Mouse (Mus musculus): ENCODE data around the gene Wdr74. TPM values are rescaled to one million over a fixed set of nuclear protein-coding genes. Genes with fewer than 3 reads are reported as not detected.
"Not testable (repeated sequence)": the region's sequence is repeated elsewhere in the genome, so short reads cannot be mapped to it uniquely, and the experiment has no call there.

Gene Wdr74
- polyA plus RNA-seq, 1 experiment from 2014 or later, result 86.3 TPM

- H3K4me1 ChIP-seq, result peaks cover 32% of the 10 kb centered on the region
- no peaks in the 10 kb centered on the region for H3K27me3 ChIP-seq
- no peak for ATAC-seq (ENCODE audit: borderline replicate concordance, extremely low read depth, low FRiP score, low TSS enrichment)
- no peak overlapping the region for H3K27ac ChIP-seq
- peaks cover 21% of the 10 kb centered on the region for H3K36me3 ChIP-seq
- no peak overlapping the region for H3K4me2 ChIP-seq
- H3K9ac ChIP-seq, result no peak overlapping the region
- no peaks in the 10 kb centered on the region for H3K9me3 ChIP-seq
- H3K4me3 ChIP-seq, result no peak overlapping the region
- WGBS, result 46% methylated on average over 1 of the region's 1 CpGs
These were observed 14.2 kb upstream of the Wdr74 start for GRCm38 (mm10) chr19:8721378-8721777.

- H3K36me3 ChIP-seq, result peaks cover 27% of the 10 kb centered on the region
- no peak for ATAC-seq (ENCODE audit: borderline replicate concordance, extremely low read depth, low FRiP score, low TSS enrichment)
- 54% methylated on average over 4 of the region's 4 CpGs for WGBS
- no peaks in the 10 kb centered on the region for H3K27me3 ChIP-seq
- H3K4me1 ChIP-seq, result peaks cover 32% of the 10 kb centered on the region
- H3K4me3 ChIP-seq, result peak overlapping the region; percentile 70
- H3K4me2 ChIP-seq, result peak overlapping the region; percentile 61
- H3K9me3 ChIP-seq, result no peaks in the 10 kb centered on the region
- peak overlapping the region; percentile 96; the same call in 1 of the 2 replicates for H3K27ac ChIP-seq
- peak overlapping the region; percentile 77 for H3K9ac ChIP-seq
These were observed 13.6 kb upstream of the Wdr74 start for GRCm38 (mm10) chr19:8722021-8722420.

GRCm38 (mm10) chr19:8722559-8722906, 13.1 kb upstream of the Wdr74 start:
- Histone ChIP-seq H3K4me3 (peak overlapping the region; percentile 70), H3K4me2 (peak overlapping the region; percentile 61), H3K4me1 (peaks cover 32% of the 10 kb centered on the region), H3K36me3 (peaks cover 28% of the 10 kb centered on the region), H3K27ac (peak overlapping the region; percentile 96), H3K9ac (peak overlapping the region; percentile 77), H3K27me3 (no peaks in the 10 kb centered on the region), H3K9me3 (no peaks in the 10 kb centered on the region)
- no peak for ATAC-seq (ENCODE audit: borderline replicate concordance, extremely low read depth, low FRiP score, low TSS enrichment)
- under 1% methylated on average over 5 of the region's 5 CpGs for WGBS

- ATAC-seq (ENCODE audit: borderline replicate concordance, extremely low read depth, low FRiP score, low TSS enrichment), result peak; percentile 96
These were observed 12.6 kb upstream of the Wdr74 start, which contains the start of gene Slc3a2 for GRCm38 (mm10) chr19:8722907-8723573. TSS of gene Slc3a2 (minus strand) at chr19:8723369.

GRCm38 (mm10) chr19:8723574-8724346, 11.9 kb upstream of the Wdr74 start:
- H3K4me1 ChIP-seq, result peaks cover 32% of the 10 kb centered on the region
- peak overlapping the region; percentile 86 for H3K27ac ChIP-seq
- H3K27me3 ChIP-seq, result no peaks in the 10 kb centered on the region
- no peak for ATAC-seq (ENCODE audit: borderline replicate concordance, extremely low read depth, low FRiP score, low TSS enrichment)
- peak overlapping the region; percentile 91 for H3K9ac ChIP-seq
- H3K9me3 ChIP-seq, result no peaks in the 10 kb centered on the region
- H3K4me3 ChIP-seq, result peak overlapping the region; percentile 70
- peaks cover 28% of the 10 kb centered on the region for H3K36me3 ChIP-seq
- H3K4me2 ChIP-seq, result peak overlapping the region; percentile 67
- WGBS, result under 1% methylated on average over 20 of the region's 20 CpGs

More at GRCm38 (mm10) chr19:8722907-8723573, 12.6 kb upstream of the Wdr74 start, which contains the start of gene Slc3a2:
- peak within 1 kb of the TSS; percentile 96 for H3K27ac ChIP-seq
- peak within 1 kb of the TSS; percentile 91 for H3K9ac ChIP-seq
- peaks cover 32% of the 10 kb centered on the region for H3K4me1 ChIP-seq
- H3K27me3 ChIP-seq, result no peaks in the 10 kb centered on the region
- H3K4me2 ChIP-seq, result peak within 1 kb of the TSS; percentile 67
- H3K9me3 ChIP-seq, result no peaks in the 10 kb centered on the region
- under 1% methylated on average over 50 of the region's 50 CpGs for WGBS
- H3K36me3 ChIP-seq, result peaks cover 28% of the 10 kb centered on the region
- H3K4me3 ChIP-seq, result peak within 1 kb of the TSS; percentile 70

- Histone ChIP-seq H3K27ac (peak overlapping the region; percentile 86), H3K4me3 (peak overlapping the region; percentile 70), H3K4me2 (peak overlapping the region; percentile 67), H3K36me3 (peaks cover 28% of the 10 kb centered on the region), H3K9ac (peak overlapping the region; percentile 91), H3K9me3 (no peaks in the 10 kb centered on the region), H3K27me3 (no peaks in the 10 kb centered on the region), H3K4me1 (peaks cover 32% of the 10 kb centered on the region)
- ATAC-seq (ENCODE audit: borderline replicate concordance, extremely low read depth, low FRiP score, low TSS enrichment), result no peak
- 4% methylated on average over 2 of the region's 2 CpGs for WGBS
These were observed 11.2 kb upstream of the Wdr74 start for GRCm38 (mm10) chr19:8724392-8724791.

- peak overlapping the region; percentile 67 for H3K4me2 ChIP-seq
These were observed 10.5 kb upstream of the Wdr74 start for GRCm38 (mm10) chr19:8725081-8725613.

GRCm38 (mm10) chr19:8726609-8727390, 8.8 kb upstream of the Wdr74 start:
- Histone ChIP-seq H3K9ac (no peak overlapping the region), H3K36me3 (peaks cover 28% of the 10 kb centered on the region), H3K27ac (no peak overlapping the region), H3K27me3 (no peaks in the 10 kb centered on the region), H3K4me1 (peaks cover 28% of the 10 kb centered on the region), H3K9me3 (no peaks in the 10 kb centered on the region), H3K4me3 (no peak overlapping the region), H3K4me2 (no peak overlapping the region)
- 15% methylated on average over 3 of the region's 3 CpGs for WGBS
- ATAC-seq (ENCODE audit: borderline replicate concordance, extremely low read depth, low FRiP score, low TSS enrichment), result no peak

More at GRCm38 (mm10) chr19:8725081-8725613, 10.5 kb upstream of the Wdr74 start:
- Histone ChIP-seq H3K9me3 (no peaks in the 10 kb centered on the region), H3K9ac (peak overlapping the region; percentile 91), H3K4me3 (peak overlapping the region; percentile 70), H3K36me3 (peaks cover 28% of the 10 kb centered on the region), H3K27ac (peak overlapping the region; percentile 86; the same call in 1 of the 2 replicates), H3K27me3 (no peaks in the 10 kb centered on the region), H3K4me1 (peaks cover 32% of the 10 kb centered on the region)
- ATAC-seq (ENCODE audit: borderline replicate concordance, extremely low read depth, low FRiP score, low TSS enrichment), result no peak
- 30% methylated on average over 4 of the region's 4 CpGs for WGBS

GRCm38 (mm10) chr19:8727495-8728114, 8.0 kb upstream of the Wdr74 start:
- no peaks in the 10 kb centered on the region for H3K9me3 ChIP-seq
- H3K27ac ChIP-seq, result no peak overlapping the region
- H3K27me3 ChIP-seq, result no peaks in the 10 kb centered on the region
- H3K4me2 ChIP-seq, result no peak overlapping the region
- no peak for ATAC-seq (ENCODE audit: borderline replicate concordance, extremely low read depth, low FRiP score, low TSS enrichment)
- H3K4me1 ChIP-seq, result peaks cover 22% of the 10 kb centered on the region
- WGBS, result 13% methylated on average over 5 of the region's 5 CpGs
- no peak overlapping the region for H3K4me3 ChIP-seq
- peaks cover 28% of the 10 kb centered on the region for H3K36me3 ChIP-seq
- H3K9ac ChIP-seq, result no peak overlapping the region

GRCm38 (mm10) chr19:8728335-8729099, 7.1 kb upstream of the Wdr74 start:
- H3K27ac ChIP-seq; H3K9me3 ChIP-seq; H3K27me3 ChIP-seq; ATAC-seq (ENCODE audit: borderline replicate concordance, extremely low read depth, low FRiP score, low TSS enrichment); H3K9ac ChIP-seq; H3K4me2 ChIP-seq; H3K4me3 ChIP-seq: not testable (repeated sequence)
- peaks cover 28% of the 10 kb centered on the region for H3K36me3 ChIP-seq
- 27% methylated on average over 3 of the region's 3 CpGs for WGBS
- H3K4me1 ChIP-seq, result peaks cover 22% of the 10 kb centered on the region
